ENCODE assay signal across 14 mouse cellular contexts in the genomic region with DNA sequence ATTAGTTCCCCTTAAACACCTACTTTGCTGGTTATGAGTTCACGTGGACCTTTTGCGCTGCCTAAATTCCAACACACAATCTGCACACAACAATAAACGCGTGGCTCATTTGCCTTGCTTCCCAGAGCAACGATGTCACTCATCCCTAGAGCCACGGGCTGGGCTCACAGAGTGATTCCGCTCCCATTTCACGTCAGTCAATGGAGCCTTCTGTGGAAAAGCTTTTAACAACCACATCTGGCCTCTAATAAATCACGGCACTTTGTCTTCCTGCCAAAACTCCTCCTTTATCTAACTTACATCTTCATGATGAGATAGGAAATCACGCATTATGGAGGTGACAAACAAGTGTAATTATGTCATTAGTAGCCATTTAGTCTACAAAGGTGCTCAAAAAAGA.
"Had no signal": no experiment of that assay in that cellular context is flagged by ENCODE, and none has a peak within 500 bp of the region (broad histone marks: within the 10 kb centered on the region; RNA-seq: fewer than 3 reads in every experiment).

No protein-coding gene starts in this region.

- ATAC-seq: lung, postnatal 0 days; midbrain, embryonic 16.5 days had no signal

- H3K27ac ChIP-seq: kidney, postnatal 0 days; limb, embryonic 13.5 days; liver, embryonic 15.5 days; midbrain, embryonic 10.5 days had no signal

- H3K9ac ChIP-seq: limb, embryonic 13.5 days; liver, embryonic 15.5 days had no signal

- H3K9me3 ChIP-seq: limb, embryonic 13.5 days; liver, embryonic 15.5 days; midbrain, embryonic 10.5 days had no signal

- H3K4me1 ChIP-seq: midbrain, embryonic 10.5 days had no signal

- H3K4me2 ChIP-seq: limb, embryonic 13.5 days; liver, embryonic 11.5 days; liver, embryonic 15.5 days had no signal

- H3K4me3 ChIP-seq: limb, embryonic 13.5 days; liver, embryonic 15.5 days; midbrain, embryonic 10.5 days had no signal

- DNase-seq: kidney, adult 9 months; kidney, postnatal 36 days; lung, adult 2 months; lung, postnatal 36 days; right cerebral cortex, adult 18-20 months; right cerebral cortex, postnatal 25 days; thymus, postnatal 4 days had no signal

- H3K36me3 ChIP-seq: limb, embryonic 13.5 days; liver, embryonic 15.5 days had no signal

- H3K27me3 ChIP-seq: limb, embryonic 13.5 days; liver, embryonic 15.5 days had no signal
